Mouse (Mus musculus) small intestine, adult 2 months (tissue): ENCODE data around the gene Uba6.

Source experiments
- CTCF ChIP-seq: fragments of 200-500 bp; IDR thresholded peaks from 2 replicates; pipeline ENCODE4 v1.5.1; 2012; ENCODE audit warnings: low read depth, mild to moderate bottlenecking, control low read depth, inconsistent platforms, low read length, moderate library complexity, mixed read lengths; ENCODE audit not compliant: insufficient replicate concordance, insufficient read length; ENCODE audit errors: extremely low read depth
- POLR2A ChIP-seq: fragments of 200-500 bp; IDR thresholded peaks from 2 replicates; pipeline ENCODE4 v1.6.1; 2012; ENCODE audit warnings: low read depth, mild to moderate bottlenecking, control low read depth, inconsistent platforms, low read length, moderate library complexity

DNA sequence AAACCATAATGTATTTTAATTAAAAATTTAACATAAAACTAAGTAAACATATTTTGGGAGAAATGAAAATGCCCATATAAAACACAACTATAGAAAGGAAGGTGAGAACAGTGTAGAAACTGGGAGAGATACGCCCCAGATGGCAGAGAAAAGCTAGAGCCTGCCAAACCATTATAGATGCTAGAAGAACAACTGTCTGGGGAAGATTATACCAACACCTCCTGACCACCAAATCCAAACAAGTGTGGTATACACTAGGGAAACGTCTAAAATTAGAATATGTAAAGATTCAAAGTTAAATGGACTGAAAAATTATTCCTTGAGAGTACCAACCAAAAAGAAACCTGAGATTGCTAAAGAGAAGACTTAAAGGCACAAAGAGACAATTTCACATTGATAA is 66.0 kb downstream of the Uba6 start:
- no peak for TF ChIP-seq POLR2A
- no peak for TF ChIP-seq CTCF
